Mouse (Mus musculus) thymus, postnatal 14 days (tissue): ENCODE results near the gene Phldb2.

Experiments used
- DNase-seq: peaks from one replicate; pipeline ENCODE4 v3.0.0; 2021

The Phldb2 gene

DNA sequence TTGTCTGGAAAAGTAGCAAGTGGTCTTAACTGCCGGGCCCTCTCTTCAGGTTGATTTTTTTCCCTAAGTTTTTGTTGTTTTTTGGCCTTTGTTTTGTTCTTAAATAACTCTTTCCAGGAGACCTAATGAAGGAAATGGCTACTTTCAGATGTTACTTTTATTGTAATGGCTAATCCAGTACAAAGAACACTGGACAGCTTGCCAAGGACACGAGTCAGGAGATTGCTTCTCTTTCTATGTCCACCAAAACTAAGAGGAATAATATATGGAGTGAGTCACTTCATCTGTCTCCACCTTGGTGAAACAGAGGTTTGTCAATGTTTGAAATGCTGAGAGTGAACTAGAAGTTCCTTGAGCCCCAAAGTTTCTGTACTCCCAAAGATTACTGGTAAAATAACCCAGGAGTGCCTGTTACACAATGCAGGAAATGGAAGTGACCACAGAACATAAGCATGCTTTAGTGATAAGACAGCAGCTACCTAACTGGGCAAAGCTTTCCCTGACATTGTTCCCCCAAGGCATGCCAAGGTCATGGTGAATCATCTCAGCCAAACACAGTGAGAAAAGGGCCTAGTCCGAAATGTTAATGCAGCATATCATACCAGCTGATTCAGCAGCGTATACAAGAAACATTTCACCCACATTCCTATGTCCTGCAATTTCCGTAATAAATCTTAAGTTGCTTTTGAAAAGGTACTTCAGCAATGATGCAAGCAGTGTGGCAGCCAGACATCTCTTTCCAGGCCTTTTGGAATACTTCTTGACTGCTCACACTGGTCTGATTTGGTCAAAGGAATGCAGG, 115.7 kb downstream of the Phldb2 start:
- no peak for DNase-seq

DNA sequence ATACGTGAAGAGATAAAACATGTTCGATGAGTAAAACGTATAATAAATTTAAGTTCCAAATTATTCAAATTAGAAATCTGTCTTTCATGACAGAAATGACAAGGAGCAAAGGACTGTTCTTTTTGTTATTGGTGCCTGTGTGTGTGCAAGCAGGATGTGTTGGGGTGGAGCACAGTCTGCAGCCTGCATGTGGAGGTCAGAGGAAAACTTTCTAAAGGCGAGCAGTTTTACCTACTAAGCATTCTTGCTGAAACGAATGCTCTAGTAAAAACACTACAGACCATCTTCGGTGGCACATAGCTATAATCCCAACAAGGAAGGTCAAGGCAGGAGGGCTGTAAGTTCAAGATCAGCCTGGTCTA, 120.7 kb downstream of the Phldb2 start:
- DNase-seq: no peak

GRCm38 (mm10) chr16:45832061-45832746, 121.2 kb downstream of the Phldb2 start:
- no peak for DNase-seq

- DNase-seq: no peak
Observed at GRCm38 (mm10) chr16:45831094-45831872, 122.1 kb downstream of the Phldb2 start.

DNA sequence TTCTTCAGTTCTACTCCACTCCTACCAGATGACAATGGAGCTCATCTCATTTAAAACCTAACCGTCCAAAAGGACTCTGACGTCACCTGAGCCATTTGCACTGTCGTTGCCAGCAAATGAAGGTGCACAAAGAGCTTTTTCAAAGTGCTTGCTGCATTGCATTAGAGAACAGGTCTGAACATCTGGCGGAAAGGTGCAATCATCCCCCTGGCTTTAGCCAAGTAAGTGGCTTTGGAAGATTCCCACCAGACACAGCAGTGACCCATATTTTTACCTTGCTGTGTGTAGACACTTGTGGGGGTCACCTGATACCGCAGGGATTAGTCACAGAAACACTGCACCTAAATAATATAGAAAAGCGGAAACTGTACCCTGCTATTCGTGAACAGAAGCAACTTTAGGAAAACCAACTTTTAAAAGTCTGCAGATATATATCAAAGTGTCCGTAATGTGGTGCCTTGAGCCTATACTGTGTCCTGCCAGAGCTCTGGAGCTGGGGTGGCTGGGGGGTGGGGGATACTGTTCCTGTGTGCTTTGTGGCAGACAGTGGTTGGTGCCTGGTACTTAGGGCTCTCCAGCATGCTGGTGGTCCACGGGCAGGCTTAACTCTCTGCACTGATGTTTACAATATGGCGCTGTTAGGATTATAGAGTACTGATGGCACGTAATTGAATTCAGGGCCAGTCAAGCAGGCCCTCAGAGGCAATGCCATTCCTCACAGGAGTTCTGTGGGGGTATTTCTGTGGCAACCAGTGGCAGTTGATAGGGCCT, 123.1 kb downstream of the Phldb2 start:
- no peak for DNase-seq

GRCm38 (mm10) chr16:45825309-45825708, 128.1 kb downstream of the Phldb2 start:
- DNase-seq: no peak

DNA sequence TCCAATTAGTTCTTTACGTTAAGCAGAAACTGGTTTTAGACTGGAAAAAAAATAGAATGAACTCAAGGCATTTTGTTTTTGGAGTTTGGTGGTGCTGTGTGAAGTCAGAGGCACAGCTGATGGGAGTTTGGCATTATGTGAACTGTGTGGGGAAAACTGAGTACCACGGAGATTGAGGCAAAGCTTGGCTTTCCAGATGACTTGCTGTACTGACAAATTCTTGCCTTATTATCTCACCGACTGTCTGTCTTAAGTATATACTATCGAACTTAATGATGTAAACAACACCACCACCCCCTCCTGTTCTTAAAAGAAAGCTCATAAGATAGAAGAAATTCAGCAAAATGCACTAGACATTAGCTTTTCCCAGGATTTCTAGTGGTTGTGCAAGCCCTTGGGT, 129.4 kb downstream of the Phldb2 start:
- no peak for DNase-seq

DNA sequence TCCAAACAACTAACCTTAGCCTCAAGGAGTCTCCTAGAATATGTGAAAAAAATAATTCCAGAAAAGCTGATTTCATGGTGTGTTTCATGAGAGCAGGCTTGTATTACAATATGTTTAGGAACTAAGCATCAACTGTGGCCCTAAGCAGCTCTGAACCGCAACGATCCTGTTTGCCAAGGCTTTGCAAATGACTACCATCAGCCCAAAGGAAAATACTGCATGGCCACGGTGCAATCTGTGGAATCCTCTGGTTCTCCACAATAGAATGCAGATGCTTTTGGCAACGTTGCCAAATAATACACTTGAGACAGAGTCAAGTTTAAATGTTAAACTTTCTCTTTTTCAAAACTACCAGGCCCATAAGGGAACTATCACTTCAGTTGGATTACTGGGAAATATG, 133.5 kb downstream of the Phldb2 start:
- DNase-seq: no peak

- DNase-seq: no peak
Observed at GRCm38 (mm10) chr16:45817795-45818194, 135.6 kb downstream of the Phldb2 start.

- DNase-seq: no peak
Observed at GRCm38 (mm10) chr16:45816670-45817069, 136.7 kb downstream of the Phldb2 start.

DNA sequence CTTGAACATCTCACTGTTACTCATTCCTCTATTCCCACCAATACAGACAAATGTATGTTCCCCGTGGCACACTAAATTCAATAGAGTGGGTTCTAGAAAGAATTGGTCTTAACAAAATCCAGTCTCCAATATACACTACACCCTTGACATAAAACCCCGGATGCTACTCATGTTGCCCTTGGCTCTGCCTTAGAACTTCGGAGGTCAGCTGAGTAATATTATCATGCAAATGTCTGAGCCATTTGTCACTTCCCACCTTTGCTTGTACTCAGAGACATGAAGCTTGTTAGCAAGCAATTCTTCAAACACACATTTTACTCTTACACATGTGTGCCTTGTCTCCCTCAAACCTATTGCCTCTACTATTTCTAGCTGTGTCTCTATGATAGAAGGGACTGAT, 138.8 kb downstream of the Phldb2 start:
- DNase-seq: no peak

DNA sequence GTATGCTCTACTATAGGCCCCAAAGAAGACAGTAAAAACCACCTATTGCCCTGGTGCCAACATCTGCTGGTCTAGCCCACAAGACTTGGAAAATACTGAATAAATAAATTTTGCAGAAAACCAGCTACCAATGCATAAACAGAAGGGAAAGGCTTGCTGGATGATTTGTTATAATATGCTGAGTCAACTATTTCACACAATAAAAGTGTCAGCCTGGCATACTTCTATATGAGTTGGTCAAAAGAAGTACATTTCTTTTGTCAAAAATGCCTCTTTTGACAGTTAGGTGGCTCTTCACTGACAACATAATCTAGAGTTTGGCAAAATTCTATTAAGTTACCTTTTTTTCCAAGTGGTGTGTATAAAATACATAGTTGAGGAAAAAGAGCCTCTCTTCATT, 141.6 kb downstream of the Phldb2 start:
- DNase-seq: no peak

DNA sequence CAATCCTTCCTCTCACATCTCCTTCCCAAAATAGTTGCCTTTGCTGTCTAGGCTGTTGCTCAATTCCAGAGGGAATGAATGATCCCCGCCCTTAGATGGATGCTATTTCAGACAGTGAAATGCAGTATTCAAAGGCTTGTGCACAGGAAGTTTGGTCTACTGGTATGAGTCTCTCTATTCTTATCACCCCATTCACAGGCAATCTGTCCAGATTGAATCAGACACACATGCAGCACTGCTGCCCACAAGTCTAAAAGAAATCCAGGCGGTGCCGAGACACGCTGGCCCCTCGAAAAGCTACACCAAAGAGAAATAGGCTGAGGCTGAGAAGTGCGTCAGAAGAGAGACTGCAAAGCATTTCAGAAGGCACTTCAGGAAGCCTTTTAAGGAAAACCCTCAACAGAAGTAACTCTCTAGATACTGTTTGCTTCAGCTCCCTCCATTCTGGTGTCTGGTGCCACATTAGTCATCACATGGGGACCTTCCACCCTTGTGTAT, 142.5 kb downstream of the Phldb2 start:
- DNase-seq: no peak

DNA sequence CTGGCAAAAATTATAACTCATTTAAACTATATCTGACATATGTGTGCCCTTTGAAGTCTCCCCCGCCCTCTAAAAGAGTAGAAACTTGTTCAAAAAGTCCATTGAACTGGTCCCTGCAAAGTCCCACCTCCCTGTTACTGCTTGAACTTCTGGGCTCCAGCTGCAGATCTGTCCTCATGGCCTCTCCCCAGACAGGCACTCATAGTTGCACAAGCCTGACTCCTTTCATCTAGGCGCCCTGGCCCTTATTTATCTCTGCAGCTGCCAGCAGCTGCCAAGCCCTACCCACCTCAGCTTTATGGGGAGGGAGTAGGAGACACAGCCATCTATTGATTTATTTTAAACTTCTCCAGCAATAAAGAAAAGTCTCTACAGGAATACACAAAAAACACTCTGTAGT, 143.2 kb downstream of the Phldb2 start:
- DNase-seq: peak; percentile 50

GRCm38 (mm10) chr16:45804708-45805107, 148.7 kb downstream of the Phldb2 start:
- no peak for DNase-seq

DNA sequence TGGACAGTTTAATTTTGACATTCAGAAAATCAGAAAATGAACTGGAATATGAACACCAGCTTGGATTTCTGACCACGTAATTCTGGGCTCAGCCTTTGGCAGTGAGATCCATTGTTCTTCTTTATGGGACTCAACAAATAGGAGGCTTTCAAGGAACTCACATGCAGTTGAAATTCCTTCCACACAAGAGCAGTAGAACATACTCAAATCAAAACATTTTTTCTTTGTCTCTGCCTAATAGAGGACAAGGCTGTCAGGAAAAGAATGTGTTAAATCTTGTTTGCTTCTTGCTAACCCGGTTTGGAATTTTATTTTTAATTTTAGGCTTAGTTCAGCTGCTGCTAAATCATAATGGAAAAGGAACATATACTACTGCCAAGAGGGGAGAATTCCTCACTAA, 153.0 kb downstream of the Phldb2 start:
- no peak for DNase-seq

- no peak for DNase-seq
Observed at GRCm38 (mm10) chr16:45799150-45799549, 154.2 kb downstream of the Phldb2 start.

- no peak for DNase-seq
Observed at GRCm38 (mm10) chr16:45798591-45798990, 154.8 kb downstream of the Phldb2 start.

GRCm38 (mm10) chr16:45796815-45797214, 156.6 kb downstream of the Phldb2 start:
- no peak for DNase-seq

DNA sequence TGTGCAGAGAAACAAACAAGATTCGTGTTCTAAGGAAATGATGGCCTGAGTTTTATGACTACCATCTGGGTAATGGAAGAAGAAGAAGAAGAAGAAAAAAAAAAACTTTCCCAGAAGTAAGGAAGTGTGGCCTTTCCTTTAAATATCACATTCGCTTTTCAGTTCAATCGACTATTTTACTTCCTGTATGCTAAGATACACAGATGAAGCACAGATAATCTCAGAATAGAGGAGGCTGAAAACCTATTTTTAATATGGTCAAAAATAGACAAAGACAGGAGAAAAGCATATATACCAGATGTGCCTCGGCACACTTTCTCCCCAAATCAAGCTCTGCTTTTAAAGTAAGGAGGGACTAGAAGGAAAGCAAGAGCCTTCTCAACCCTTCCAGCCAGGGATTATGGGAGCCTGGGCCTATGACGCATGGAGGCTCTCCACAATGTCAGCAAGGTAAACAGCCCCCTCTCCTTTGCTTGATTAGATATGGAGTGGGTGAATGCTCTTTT, 158.2 kb downstream of the Phldb2 start:
- DNase-seq: no peak

- DNase-seq: no peak
Observed at GRCm38 (mm10) chr16:45792781-45793180, 160.6 kb downstream of the Phldb2 start.

DNA sequence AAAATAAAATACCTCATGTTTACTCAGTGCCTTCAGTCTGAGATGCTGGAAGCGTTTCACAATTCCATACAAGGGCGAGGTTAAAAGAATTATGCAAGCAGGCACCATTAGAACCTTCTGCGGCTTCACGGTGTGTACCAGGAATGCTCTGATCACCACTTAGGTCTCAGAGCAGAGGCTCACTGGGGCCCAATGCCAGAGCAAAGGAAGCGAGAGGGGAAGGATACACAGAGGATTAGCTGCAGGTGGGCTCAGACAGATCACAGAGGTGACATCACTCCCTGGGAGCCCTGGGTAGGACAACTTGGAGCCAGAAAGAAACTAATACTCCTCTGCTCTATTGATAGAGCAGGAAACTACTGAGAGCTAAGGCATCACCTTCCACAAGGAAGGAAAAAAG, 162.1 kb downstream of the Phldb2 start:
- DNase-seq: no peak

DNA sequence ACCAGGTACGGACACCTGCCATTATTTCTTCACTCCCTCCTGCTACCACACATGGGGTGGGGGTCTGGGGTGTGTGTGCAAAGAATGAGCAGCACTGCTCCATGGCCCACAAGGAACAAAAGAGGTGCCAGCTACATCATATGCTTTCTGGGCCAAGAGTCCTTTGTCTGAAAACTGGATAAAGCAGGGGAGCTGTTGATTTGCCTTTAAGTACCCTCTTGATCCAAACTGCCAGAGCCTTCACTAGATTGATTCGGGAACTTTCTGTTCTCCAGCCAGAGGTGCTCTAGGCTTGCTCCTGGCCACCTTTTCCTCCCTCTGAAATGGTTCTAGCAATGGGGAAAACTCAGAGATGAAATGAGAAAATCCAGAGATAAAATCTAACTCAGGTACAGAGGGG, 164.1 kb downstream of the Phldb2 start:
- DNase-seq: no peak
